Mouse (Mus musculus): ENCODE measurements around the gene Lrrc38.
A peak's percentile ranks its signal among the peaks of the same experiment; 100 is the strongest.

DNA sequence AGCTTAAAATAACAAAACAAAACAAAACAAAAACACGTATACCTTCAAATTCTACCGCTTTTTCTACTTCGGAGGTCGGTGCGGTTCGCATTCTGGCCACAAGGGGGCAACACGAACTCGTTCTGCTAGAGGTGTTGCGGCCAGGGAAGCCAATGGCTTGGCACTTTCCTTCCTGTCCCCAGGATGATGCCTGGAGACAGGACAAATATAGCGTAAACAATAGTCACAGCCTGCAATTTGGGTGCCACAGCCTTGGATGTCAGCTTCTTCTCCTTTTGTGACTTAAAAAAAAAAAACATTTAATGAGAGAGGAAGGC lies 24.0 kb upstream of the Lrrc38 start:
- peak; percentile 82 for TF ChIP-seq CTCF (conservative IDR thresholded peaks at IDR 0.05; ENCODE audit: low read length)
- no peak for TF ChIP-seq POU5F1 (IDR thresholded peaks at IDR 0.05; ENCODE audit: borderline replicate concordance, low read length)
- no peak for TF ChIP-seq NANOG (IDR thresholded peaks at IDR 0.05; ENCODE audit: borderline replicate concordance, low read length)

All from E14TG2a.4 (cell line).